Mouse (Mus musculus): ENCODE measurements around the gene Urah. TPM values are rescaled to one million over a fixed set of nuclear protein-coding genes. Genes with fewer than 3 reads are reported as not detected.

Urah gene
- polyA plus RNA-seq (2015; fragmentation: Nextera tagmentation; extraction: Ambion mirVana), result 3.6 and 4.0 TPM in 2 replicates

GRCm38 (mm10) chr7:140834968-140835757, at the start of gene Urah:
TSS of gene Urah (plus strand) at chr7:140835018.
- no peak for DNase-seq (ENCODE audit: low spot score)

DNA sequence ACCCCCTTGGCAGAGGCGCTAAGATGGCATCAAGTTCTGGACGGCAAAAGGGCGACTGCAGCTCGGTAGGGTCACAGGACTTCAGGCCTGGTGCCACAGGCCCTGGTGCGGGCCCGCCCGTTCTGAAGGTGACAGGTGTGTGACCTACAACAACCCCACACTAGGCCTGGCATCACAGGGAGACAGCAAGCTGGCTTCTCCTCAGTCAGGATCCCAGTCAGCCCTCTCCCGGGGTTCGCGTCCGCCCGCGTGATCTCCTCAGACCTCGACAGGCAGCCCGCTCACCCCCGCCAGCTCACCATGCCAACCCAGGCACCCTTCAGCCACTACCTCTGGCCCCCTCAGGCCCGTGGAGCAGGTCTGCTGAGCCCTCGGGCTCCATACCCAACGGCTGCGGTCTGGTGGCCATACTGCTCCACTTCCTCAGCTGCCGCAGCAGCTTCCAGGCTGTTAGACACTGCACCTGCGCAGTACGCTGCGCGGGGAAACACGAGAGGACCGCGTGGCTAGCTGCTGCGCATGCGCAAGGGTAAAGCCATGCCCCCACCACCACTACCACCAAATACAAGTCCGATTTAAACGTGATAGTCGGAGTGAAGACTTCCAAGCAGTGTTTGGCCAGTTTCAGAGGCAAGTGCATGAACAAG, 47.3 kb upstream of the Urah start, which contains the start of gene Syce1:
Gene Syce1, minus strand, starts transcription at position 447 of the 647 bp plus-strand sequence.
- no peak for DNase-seq (ENCODE audit: low spot score)

- no peak for DNase-seq (ENCODE audit: low spot score)
Measured at GRCm38 (mm10) chr7:140788053-140788435, 46.8 kb upstream of the Urah start.

DNA sequence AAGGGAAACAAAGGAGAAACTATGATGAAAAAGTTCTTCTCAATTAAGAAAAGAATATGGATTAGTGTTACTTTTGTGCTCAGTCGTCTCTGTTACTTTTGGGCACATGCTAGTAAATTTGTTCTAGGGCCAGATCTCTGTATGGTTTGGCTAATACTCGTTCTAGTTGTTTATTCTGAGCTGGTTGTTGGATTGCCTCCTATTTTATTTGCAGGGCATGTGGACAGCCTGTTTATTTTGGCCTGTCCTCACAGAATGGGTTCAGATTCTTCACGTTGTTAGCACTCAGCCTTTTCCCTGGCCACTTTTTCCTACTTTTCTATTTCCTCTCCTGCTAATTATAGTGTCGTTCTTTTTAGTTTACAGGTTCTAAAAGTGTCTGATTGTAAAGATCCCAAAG, 41.3 kb upstream of the Urah start:
- no peak for DNase-seq (ENCODE audit: low spot score)

DNA sequence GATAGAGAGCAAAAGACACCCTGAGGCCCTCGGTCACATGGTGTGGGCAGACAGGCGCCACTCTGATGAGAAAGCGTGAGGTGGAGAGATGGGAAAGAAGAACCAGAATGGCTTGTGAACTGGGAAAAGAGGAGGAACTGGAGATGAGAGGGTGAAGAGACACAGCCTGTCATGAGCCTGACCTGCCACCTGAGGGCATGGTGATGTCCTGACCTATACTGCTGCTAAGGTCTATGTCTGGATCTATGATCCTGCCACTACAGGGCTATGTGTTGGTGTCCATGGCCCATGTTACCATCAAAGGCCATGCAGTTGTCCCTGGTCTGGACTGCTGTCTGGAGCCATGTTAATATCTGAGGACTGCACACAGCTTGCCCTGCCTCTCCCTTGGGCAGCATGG, 37.2 kb upstream of the Urah start:
- no peak for DNase-seq (ENCODE audit: low spot score)

DNA sequence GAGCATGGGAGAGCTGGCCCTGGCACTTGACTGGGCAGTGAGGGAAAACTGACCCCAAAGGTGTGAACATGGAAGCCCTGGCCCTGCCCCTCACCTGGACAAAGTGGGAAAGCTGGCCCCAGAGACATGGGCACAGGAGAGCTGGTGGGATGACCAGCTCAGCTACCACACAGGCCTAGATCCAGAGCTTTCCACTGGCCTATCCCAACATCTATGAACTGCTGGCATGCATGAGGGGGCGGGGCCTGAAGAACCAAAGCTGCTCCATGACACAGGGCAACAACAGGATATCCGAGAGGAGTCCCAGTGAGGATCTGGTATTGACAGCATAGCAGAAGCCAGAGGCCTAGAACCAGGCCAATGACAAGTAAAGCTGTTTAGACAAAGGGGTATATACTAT, 36.6 kb upstream of the Urah start:
- no peak for DNase-seq (ENCODE audit: low spot score)

DNA sequence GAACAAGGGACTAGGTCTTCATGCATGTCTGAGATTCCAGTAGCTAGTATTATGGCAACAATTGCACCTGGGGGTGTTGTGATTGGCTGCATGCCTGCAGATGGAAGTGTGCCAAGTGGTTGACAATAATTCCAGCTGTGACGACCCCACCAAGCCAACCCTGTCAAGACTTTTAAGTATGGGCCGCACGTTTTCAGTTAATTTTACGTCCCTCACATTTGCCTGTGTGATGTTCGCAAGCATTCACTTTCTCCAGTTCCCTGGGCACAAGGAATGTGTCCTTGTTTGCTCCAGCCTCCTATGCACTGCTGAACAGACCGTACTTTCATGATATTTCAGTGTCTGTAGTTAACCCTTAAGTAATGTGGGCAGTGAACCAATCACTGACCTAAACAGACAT, 32.2 kb upstream of the Urah start:
- DNase-seq (ENCODE audit: low spot score), result no peak

GRCm38 (mm10) chr7:140805704-140806103, 29.1 kb upstream of the Urah start:
- peak; percentile 74 for DNase-seq (ENCODE audit: low spot score)

DNA sequence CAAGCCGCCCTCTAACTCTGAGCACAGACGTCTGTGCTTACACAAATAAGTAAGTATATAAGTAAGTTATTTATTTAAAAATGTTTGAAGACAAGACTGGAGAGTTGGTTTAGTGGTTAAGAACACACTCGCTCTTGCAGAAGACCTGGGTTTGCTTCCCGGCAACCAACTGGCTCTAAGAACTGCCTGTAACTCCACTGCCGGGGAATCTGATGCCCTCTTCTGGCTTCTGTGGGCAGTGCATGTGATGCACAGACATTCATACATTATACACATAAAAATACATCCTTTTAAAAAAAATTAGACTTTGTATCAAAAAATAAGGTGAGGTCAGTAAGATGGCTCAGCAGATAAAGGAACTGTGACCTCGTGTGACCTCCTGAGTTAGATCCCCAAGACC, 24.3 kb upstream of the Urah start:
- DNase-seq (ENCODE audit: low spot score), result peak; percentile 20

DNA sequence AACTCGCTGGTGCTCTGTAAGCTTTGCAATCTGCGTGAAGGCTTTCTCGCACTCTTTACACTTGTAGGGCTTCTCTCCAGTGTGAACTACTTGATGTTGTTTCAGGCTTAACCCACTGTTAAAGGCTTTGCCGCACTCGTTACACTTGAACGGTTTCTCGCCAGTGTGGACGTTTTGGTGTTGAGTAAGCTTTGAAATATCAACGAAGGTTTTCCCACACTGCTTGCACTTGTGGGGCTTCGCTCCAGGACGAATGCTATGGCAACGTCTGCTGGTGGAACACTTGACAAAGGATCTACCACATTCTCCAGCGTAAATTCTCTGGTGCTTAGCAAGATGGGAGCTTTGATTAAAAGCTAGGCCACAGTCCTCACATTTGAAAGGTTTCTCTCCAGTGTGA, 23.1 kb upstream of the Urah start:
- no peak for DNase-seq (ENCODE audit: low spot score)

GRCm38 (mm10) chr7:140812850-140813249, 22.0 kb upstream of the Urah start:
- DNase-seq (ENCODE audit: low spot score), result no peak

GRCm38 (mm10) chr7:140820173-140820572, 14.6 kb upstream of the Urah start:
- DNase-seq (ENCODE audit: low spot score), result no peak

DNA sequence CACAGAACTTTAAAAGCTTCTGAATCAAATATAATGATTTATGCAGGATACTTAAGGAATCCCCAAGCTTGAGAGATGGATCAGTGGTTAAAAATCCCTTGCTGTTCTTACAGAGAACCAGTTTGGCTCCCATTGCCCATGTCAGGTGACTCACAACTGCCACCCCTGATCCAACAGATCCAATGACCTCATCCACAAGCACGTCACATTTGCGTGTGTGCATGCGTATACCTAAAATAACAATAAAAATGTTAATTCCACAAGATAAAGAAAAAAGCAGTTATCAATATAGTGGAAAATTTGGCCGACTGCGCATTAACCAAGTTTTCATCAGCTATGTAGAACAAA, 13.5 kb upstream of the Urah start:
- no peak for DNase-seq (ENCODE audit: low spot score)

DNA sequence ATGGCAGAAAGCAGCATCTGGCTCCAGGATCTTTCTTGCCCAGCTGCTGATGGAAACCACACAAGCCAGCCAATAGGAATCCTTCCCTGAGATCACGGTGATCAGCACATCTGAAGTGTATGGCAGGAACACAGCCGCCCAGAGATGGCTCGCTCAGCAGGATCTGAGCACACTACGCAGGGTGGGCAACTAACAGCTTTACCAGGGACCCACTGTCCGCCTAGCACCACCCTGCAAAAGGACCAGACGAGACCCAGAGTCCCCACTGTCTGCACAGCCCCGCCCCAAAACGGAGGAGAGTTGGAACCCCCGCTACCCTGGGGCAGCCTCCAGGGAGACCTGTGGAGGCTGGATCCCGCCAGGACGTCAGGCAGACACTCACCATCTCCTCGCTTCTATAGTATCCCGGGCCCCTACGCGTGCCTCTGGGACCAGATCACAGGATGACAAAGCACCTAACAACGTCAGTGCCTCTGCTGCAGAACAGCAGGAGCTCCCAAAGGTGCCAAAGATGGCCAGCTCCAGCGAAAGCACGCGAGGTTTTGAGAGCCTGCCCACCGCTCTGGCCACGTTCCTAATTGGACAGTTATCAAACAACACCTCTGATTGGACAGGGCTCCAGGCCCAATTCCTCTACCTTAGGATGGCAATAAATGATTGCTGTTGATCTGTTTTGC, 13.0 kb upstream of the Urah start, which contains the start of gene Zfp941:
Gene Zfp941, minus strand, starts transcription at position 526 of the 677 bp plus-strand sequence.
- no peak for DNase-seq (ENCODE audit: low spot score)

- no peak for DNase-seq (ENCODE audit: low spot score)
Measured at GRCm38 (mm10) chr7:140822731-140823130, 12.1 kb upstream of the Urah start.

DNA sequence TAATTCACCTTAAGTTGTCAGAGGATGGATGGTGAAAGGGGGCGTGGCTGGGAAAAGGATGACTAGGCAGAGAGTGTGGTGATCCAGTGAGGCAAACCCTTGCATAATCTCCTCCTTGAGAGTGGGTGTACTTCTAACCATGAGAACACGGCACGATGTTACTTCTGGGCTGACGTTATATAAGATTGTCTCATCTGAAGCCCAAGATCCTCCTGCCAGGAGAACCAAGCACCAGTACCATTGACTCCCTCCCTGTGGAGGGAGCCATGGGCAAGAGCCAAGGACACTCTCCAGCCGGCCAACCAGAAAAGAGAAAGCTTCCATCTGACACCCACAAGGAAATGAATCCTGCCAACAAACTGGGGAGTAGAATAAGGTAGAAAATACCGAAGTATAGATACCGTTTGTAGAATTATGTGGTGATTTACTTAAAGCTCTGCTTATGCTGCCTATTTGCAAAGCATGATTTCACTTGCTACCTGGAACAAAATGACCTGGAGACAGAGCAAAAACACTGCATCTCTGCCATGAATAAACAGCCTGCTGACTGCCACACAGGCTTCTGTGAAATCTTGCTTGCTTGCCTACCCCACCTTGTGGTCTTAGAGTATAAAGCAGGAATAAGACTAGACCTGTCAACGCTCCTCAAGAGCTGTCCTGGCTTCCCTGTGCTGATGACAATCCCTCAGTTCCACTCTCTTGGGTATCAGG, 6.5 kb upstream of the Urah start:
- peak; percentile 49 for DNase-seq (ENCODE audit: low spot score)

- no peak for DNase-seq (ENCODE audit: low spot score)
Measured at GRCm38 (mm10) chr7:140831447-140831846, 3.4 kb upstream of the Urah start.

DNA sequence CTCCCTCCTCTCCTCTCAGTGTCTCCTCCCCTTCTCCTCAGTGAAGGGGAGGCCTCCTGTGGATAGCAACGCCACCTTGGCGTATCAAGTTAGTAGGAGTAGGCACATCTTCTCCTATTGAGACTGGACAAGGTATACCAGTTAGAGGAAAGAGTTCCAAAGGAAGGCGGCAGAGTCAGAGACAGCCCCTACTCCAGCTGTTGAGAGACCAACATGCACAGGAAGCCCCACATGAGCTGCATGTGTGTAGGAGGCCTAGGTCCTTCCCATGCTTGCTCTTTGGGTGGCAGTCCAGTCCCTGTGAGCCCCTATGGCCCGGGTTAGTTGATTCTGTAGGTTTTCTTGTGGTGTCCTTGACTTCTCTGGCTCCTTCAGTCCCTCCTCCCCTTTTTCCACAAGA, 1.5 kb upstream of the Urah start:
- DNase-seq (ENCODE audit: low spot score), result no peak

GRCm38 (mm10) chr7:140835758-140836087, 905 bp downstream of the Urah start:
- DNase-seq (ENCODE audit: low spot score), result no peak

GRCm38 (mm10) chr7:140836243-140837115, 1.7 kb downstream of the Urah start:
- no peak for DNase-seq (ENCODE audit: low spot score)

DNA sequence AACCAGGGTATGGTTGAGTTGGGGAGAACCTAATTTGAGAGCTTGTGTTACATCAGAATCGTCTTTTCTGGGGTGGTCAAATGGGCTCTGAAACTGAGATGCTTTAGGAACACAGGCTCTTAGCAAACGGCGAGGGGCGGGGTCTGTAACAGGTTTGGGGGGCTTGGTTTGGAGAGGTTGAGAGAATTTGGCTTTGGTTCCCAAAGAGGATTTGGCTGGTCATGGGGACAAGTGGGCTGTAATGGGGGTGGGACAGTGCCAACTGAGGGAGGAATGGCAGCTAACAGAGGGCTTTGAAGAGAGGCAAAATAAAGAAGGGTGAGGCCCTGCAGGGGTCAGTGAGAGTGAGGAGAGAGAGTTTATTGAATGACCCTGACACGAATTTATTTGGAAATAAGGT, 4.7 kb downstream of the Urah start:
- no peak for DNase-seq (ENCODE audit: low spot score)
